Mouse (Mus musculus) intestine, embryonic 16.5 days (tissue): ENCODE results near the gene Isg20. TPM values are rescaled to one million over a fixed set of nuclear protein-coding genes. Genes with fewer than 3 reads are reported as not detected.
A peak's percentile ranks its signal among the peaks of the same experiment; 100 is the strongest.

Experiments
- ATAC-seq: fragments of 200-750 bp; cut with Nextera tagmentation; 2 replicates; pipeline ENCODE4 v1.8.0; 2017; ENCODE audit warnings: moderate TSS enrichment, moderate library complexity
- H3K27ac ChIP-seq: fragments of 300-500 bp; sonication (generic); 2 replicates; pipeline ENCODE4 v1.5.1; 2014; ENCODE audit warnings: mild to moderate bottlenecking, low read length
- H3K27me3 ChIP-seq: fragments of 300-500 bp; sonication (generic); replicated peaks from 2 replicates; pipeline ENCODE4 v1.6.1; 2014; ENCODE audit warnings: low read length, control low read depth, mixed read lengths; ENCODE audit not compliant: control insufficient read depth, insufficient read depth
- H3K36me3 ChIP-seq: fragments of 300-500 bp; sonication (generic); 2 replicates; pipeline ENCODE4 v1.6.1; 2014; ENCODE audit warnings: low read length, control low read depth; ENCODE audit not compliant: control insufficient read depth, insufficient read depth
- H3K4me1 ChIP-seq: fragments of 300-500 bp; sonication (generic); 2 replicates; pipeline ENCODE4 v1.6.1; 2014; ENCODE audit warnings: low read length, control low read depth, mixed read lengths; ENCODE audit not compliant: control insufficient read depth, insufficient read depth
- H3K4me2 ChIP-seq: fragments of 300-500 bp; sonication (generic); 2 replicates; pipeline ENCODE4 v1.6.1; 2014; ENCODE audit warnings: low read depth, low read length, control low read depth
- H3K4me3 ChIP-seq: fragments of 300-500 bp; sonication (generic); 2 replicates; pipeline ENCODE4 v1.5.1; 2014; ENCODE audit warnings: mild to moderate bottlenecking, low read length
- H3K9ac ChIP-seq: fragments of 300-500 bp; sonication (generic); 2 replicates; pipeline ENCODE4 v1.6.1; 2014; ENCODE audit warnings: low read depth, low read length
- H3K9me3 ChIP-seq: fragments of 300-500 bp; sonication (generic); 2 replicates; pipeline ENCODE4 v1.6.1; 2016; ENCODE audit warnings: low read length, control low read depth; ENCODE audit not compliant: control insufficient read depth
- WGBS: fragments of 180-500 bp; shearing (Covaris S2); extraction: QIAGEN DNeasy Blood & Tissue Kit; methylation state at CpG from one replicate; pipeline ENCODE4 v1.1.7; 2014; 5-methylcytosine and 5-hydroxymethylcytosine counted together
- polyA plus RNA-seq: library from polyadenylated mRNA; unstranded; fragments of >200 nt; fragmentation: Nextera tagmentation; extraction: Ambion mirVana; gene quantifications from 2 replicates; pipeline ENCODE4 v1.2.1, GENCODE M21; 2015

Isg20 gene
- polyA plus RNA-seq, 1 experiment from 2014 or later = 6.8 TPM

DNA sequence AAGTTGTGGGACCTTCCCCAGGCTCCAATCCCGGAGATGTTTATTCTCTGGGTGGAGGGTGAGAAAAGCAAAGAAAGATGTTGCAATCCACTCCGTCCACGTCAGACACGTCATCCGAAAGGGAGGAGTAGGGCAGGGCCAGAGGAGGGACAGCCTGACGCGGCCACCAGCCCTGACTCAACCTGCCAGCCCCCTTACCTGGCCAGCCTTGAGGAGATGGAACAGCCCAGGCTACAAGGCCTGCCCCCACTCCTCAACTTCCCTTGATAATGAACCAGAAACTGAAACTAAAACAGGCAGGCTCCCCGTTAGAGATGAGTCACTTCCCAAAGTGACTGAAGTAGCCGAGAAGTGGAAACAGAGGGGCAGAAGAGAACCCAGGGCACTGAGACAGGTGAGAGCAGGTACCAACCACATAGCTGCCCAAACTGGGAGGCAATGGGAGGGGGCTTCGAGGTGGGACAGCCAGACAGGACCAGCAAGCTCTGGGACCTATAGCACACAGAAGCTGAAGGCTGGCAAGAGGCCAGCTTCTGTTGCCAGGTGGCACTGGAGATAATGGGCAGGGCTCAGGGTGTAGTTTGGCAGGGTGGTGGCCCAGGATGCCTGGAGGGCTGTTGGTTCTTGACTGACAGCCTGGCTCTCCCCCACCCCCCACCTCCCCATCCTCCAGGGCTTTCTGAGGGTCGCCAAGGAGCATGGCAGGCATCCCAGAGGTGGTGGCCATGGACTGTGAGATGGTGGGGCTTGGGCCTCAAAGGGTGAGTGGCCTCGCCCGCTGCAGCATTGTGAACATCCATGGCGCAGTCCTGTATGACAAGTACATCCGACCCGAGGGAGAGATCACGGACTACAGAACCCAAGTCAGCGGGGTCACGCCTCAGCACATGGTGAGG lies 673 bp downstream of the Isg20 start:
- H3K4me3 ChIP-seq = peak overlapping the region; percentile 46
- ATAC-seq = peak; percentile 87
- H3K36me3 ChIP-seq = no peaks in the 10 kb centered on the region
- no peaks in the 10 kb centered on the region for H3K27me3 ChIP-seq
- peaks cover 20% of the 10 kb centered on the region for H3K4me1 ChIP-seq
- no peaks in the 10 kb centered on the region for H3K9me3 ChIP-seq
- 59% methylated on average over 19 of the region's 19 CpGs for WGBS
- peak overlapping the region; percentile 60 for H3K4me2 ChIP-seq
- H3K9ac ChIP-seq = peak overlapping the region; percentile 52
- H3K27ac ChIP-seq = 0 out of 2 replicates have a peak overlapping the region, but pooled peaks have one; percentile 15

DNA sequence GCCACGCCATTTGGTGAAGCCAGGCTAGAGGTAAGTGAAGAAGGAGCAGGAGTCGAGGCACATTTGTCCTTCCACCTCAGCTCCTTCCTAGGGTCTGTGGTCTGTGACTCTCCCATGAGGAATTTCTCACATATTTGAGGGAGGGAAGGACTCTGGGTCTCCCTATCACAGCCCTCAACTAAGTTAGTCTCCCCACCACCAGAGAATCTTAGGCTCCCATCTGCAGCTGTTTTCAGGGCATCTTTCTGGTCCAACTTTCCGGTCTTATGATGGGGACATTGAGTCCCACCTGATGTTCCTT lies 1.3 kb downstream of the Isg20 start:
- Histone ChIP-seq H3K4me3 (no peak overlapping the region), H3K9me3 (no peaks in the 10 kb centered on the region), H3K27me3 (no peaks in the 10 kb centered on the region), H3K27ac (no peak overlapping the region), H3K9ac (no peak overlapping the region), H3K4me2 (no peak overlapping the region), H3K36me3 (no peaks in the 10 kb centered on the region), H3K4me1 (peaks cover 20% of the 10 kb centered on the region)
- ATAC-seq = no peak; the same call in 1 of the 2 replicates
- 63% methylated on average over 3 of the region's 3 CpGs for WGBS

DNA sequence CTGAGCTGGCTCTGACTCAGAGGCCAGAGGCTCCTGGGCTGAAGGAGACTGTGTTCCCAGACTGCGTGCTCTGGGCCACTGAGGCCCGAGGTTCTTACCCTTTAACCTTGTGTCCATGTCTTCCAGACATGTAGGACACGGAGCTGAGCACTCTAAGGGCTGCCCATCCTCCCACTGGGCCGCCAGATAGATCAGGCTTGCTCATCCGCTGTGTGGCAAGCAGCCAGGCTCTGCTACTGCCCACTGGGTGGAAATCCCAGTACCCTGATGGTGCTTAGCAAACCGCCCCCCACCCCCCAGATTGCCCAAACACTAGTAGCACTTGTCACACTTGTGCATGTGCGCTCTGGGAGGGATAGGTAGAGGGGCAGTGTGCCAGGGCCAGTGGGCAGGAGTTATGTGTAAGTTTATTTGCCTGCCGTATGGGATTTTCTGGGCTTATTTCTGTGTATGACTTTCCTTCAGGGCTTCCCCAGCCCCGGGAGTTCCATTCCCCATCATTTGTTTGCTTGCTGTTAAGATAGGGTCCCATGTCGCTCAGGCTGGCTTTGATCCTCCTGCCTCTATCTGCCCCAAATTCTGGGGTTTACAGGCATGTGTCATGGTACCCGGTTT lies 1.8 kb downstream of the Isg20 start:
- no peak for ATAC-seq
- Histone ChIP-seq H3K36me3 (no peaks in the 10 kb centered on the region), H3K27me3 (no peaks in the 10 kb centered on the region), H3K4me3 (no peak overlapping the region), H3K27ac (no peak overlapping the region), H3K9ac (no peak overlapping the region), H3K4me1 (peaks cover 20% of the 10 kb centered on the region), H3K4me2 (no peak overlapping the region), H3K9me3 (no peaks in the 10 kb centered on the region)
- WGBS = 79% methylated on average over 11 of the region's 11 CpGs

DNA sequence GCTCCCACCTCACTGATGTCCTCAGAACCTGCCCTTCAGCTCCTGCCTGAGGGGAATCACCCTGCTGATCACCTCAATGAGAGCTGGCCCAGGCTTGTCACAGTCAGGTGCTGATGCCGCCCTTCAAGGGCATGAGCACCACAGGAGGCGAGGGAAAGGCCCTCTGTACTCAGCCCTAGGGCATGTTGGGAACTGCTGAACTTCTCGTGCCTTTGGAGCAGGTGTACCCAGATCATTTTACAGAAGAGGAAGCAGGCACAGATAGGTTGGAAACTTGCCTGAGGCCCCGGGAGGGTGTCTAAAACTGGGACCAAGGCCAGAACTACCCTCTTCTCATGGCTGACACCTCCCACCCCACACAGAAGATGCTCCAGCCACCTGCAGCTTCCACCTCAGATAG lies 5.5 kb downstream of the Isg20 start:
- Histone ChIP-seq H3K4me1 (peaks cover 6% of the 10 kb centered on the region), H3K9me3 (no peaks in the 10 kb centered on the region), H3K27me3 (no peaks in the 10 kb centered on the region), H3K4me3 (no peak overlapping the region), H3K9ac (no peak overlapping the region), H3K36me3 (no peaks in the 10 kb centered on the region), H3K4me2 (no peak overlapping the region), H3K27ac (no peak overlapping the region)
- no peak for ATAC-seq
- 55% methylated on average over 4 of the region's 4 CpGs for WGBS

DNA sequence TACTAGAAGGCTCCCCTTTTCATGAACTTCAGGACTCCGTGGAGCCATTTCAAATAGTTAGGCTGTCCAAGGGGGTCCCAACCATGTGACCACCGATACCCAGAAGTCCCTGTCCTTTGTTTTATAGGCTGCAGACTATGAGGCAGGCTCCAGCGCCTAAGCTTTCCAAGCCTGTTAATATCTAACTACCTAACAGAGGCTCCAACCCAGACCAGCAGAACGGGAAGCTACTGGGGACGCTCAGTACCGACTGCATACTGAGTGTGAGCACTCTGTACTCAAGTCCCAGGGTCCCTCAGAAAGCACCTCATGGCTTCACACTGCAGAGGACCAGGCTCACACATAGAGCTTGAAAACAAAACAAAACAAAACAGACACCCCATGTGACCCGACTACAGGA lies 9.3 kb downstream of the Isg20 start:
- Histone ChIP-seq H3K4me2 (no peak overlapping the region), H3K27ac (no peak overlapping the region), H3K36me3 (no peaks in the 10 kb centered on the region), H3K9me3 (no peaks in the 10 kb centered on the region), H3K4me1 (no peaks in the 10 kb centered on the region; the same call in 1 of the 2 replicates), H3K27me3 (no peaks in the 10 kb centered on the region), H3K9ac (no peak overlapping the region; the same call in 1 of the 2 replicates), H3K4me3 (no peak overlapping the region)
- peak; percentile 75 for ATAC-seq
- WGBS = 66% methylated on average over 7 of the region's 7 CpGs

DNA sequence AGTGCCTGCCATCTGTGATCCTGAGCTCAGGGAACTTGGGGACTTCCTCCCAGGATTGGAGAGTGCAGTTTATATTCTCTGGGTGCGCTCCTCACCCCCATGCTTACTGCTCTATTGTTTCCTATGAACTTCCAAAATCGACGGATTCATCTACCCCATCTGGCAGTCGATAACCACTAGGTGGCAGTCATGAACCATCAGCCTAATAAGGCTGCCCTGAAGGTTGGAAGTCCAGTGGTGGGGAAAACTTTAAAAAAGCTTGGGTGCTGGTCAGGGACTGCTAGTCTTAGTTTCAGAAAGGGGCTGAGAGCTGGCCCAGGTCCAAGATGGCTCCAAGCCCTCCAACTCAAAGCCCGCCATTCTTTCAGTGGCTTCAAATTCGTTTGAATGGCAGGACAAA lies 11.1 kb downstream of the Isg20 start:
- H3K36me3 ChIP-seq = no peaks in the 10 kb centered on the region
- WGBS = 11% methylated on average over 6 of the region's 6 CpGs
- no peaks in the 10 kb centered on the region; the same call in 1 of the 2 replicates for H3K4me1 ChIP-seq
- no peaks in the 10 kb centered on the region for H3K9me3 ChIP-seq
- H3K4me2 ChIP-seq = no peak overlapping the region
- no peak overlapping the region for H3K4me3 ChIP-seq
- no peak overlapping the region for H3K27ac ChIP-seq
- no peaks in the 10 kb centered on the region for H3K27me3 ChIP-seq
- H3K9ac ChIP-seq = no peak overlapping the region
- ATAC-seq = no peak

DNA sequence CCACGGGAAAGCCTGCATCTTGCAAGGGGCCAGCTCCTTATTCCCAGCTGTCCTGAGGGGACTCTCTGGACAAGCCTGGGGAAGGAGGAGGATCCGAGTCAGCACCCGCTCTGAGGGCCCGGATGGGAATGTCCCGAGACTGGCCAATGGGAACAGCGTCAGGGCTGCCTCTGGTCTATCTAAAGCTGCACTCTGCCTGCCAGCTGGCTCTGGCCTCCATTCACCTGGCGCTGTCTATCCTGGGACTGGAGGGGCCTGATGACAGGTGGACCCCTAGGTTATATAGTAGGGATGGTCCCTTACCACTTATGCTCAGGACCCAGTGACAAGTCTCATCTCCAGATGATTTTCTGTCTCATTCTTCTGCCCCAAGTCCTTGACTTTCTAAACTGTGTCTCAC lies 11.6 kb downstream of the Isg20 start:
- Histone ChIP-seq H3K27ac (no peak overlapping the region), H3K9me3 (no peaks in the 10 kb centered on the region), H3K4me2 (no peak overlapping the region), H3K36me3 (no peaks in the 10 kb centered on the region), H3K4me3 (no peak overlapping the region), H3K4me1 (no peaks in the 10 kb centered on the region; the same call in 1 of the 2 replicates), H3K27me3 (no peaks in the 10 kb centered on the region), H3K9ac (no peak overlapping the region)
- no peak for ATAC-seq
- WGBS = 76% methylated on average over 7 of the region's 7 CpGs

DNA sequence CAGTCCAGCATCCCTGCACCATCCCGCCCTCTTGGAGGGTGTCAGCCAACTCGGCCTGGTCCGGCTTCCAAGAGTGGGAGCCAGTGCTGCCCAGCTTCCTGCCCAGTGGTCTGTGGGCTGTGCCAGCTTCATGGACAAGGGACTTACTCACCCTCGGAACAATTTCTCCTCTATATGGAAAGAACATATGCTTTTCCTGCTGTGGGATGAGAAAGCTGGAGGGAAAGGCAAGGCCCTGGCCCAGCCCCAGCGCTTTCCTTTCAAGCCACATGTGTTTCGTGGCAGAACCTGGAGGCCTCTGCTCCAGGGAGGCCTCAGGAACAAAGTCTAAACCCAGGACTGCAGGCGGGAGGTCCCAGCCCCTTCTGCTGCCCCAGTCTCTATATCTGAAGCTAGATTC lies 12.5 kb downstream of the Isg20 start:
- H3K27me3 ChIP-seq = no peaks in the 10 kb centered on the region
- no peaks in the 10 kb centered on the region for H3K36me3 ChIP-seq
- H3K9ac ChIP-seq = no peak overlapping the region
- ATAC-seq = no peak
- H3K4me2 ChIP-seq = no peak overlapping the region
- no peaks in the 10 kb centered on the region for H3K9me3 ChIP-seq
- WGBS = 70% methylated on average over 7 of the region's 7 CpGs
- H3K4me3 ChIP-seq = no peak overlapping the region
- no peak overlapping the region for H3K27ac ChIP-seq
- H3K4me1 ChIP-seq = no peaks in the 10 kb centered on the region; the same call in 1 of the 2 replicates

DNA sequence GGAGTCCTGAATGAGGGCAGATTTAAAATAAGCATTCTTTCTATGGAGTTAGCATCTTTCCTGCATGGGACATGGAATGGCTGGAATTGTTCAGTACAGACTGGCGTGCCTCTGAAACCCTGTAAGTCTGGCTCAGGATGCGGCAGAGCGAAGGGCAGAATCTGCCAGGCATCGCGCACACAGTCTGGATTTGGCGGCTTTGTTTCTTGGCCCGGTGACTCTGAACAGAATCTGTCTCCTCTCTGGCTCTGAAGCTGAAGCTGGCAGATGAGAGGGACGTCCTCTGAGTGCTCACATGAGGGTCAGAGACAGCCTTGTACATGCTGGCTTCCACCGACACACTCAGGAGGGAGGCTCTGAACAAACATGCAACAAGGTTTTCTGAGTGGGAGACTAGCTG lies 12.9 kb downstream of the Isg20 start:
- Histone ChIP-seq H3K4me3 (no peak overlapping the region), H3K4me1 (no peaks in the 10 kb centered on the region; the same call in 1 of the 2 replicates), H3K36me3 (no peaks in the 10 kb centered on the region), H3K27ac (no peak overlapping the region), H3K9ac (no peak overlapping the region), H3K27me3 (no peaks in the 10 kb centered on the region), H3K4me2 (no peak overlapping the region), H3K9me3 (no peaks in the 10 kb centered on the region)
- ATAC-seq = no peak
- 76% methylated on average over 9 of the region's 9 CpGs for WGBS
